Mouse (Mus musculus) hindlimb bud, embryonic 11.5 days (tissue): ENCODE measurements at regions not wholly inside any gene's neighbourhood (a gene's known extent, or its start where the extent isn't known, plus 50 kb on each side); places are given as distances from the start of the nearest gene placed in this dataset.
"Not testable (repeated sequence)": the region's sequence is repeated elsewhere in the genome, so short reads cannot be mapped to it uniquely, and the experiment has no call there.

Experiments
- DNase-seq: peaks from one replicate; pipeline ENCODE4 v3.0.0-alpha.2; 2012; ENCODE audit warnings: low read depth, low spot score; ENCODE audit errors: extremely low spot score

GRCm38 (mm10) chr10:117567379-117568137, 61.7 kb upstream of the Cpm start:
- no peak for DNase-seq

- DNase-seq: no peak
Observed at GRCm38 (mm10) chr10:117566648-117567378, 62.5 kb upstream of the Cpm start.

GRCm38 (mm10) chr10:117566204-117566603, 63.1 kb upstream of the Cpm start:
- no peak for DNase-seq

GRCm38 (mm10) chr10:117565529-117566086, 63.7 kb upstream of the Cpm start:
- DNase-seq: no peak

GRCm38 (mm10) chr10:117565110-117565509, 64.2 kb upstream of the Cpm start:
- DNase-seq: no peak

- DNase-seq: no peak
Observed at GRCm38 (mm10) chr10:117564118-117565040, 64.9 kb upstream of the Cpm start.

- DNase-seq: no peak
Observed at GRCm38 (mm10) chr10:117563429-117564117, 65.7 kb upstream of the Cpm start.

GRCm38 (mm10) chr10:117562850-117563248, 66.5 kb upstream of the Cpm start:
- DNase-seq: not testable (repeated sequence)

- DNase-seq: no peak
Observed at GRCm38 (mm10) chr10:117561909-117562849, 67.1 kb upstream of the Cpm start.

- DNase-seq: no peak
Observed at GRCm38 (mm10) chr10:117561279-117561820, 68.0 kb upstream of the Cpm start.

GRCm38 (mm10) chr10:117560396-117561278, 68.7 kb upstream of the Cpm start:
- DNase-seq: no peak

GRCm38 (mm10) chr10:117559615-117560395, 69.5 kb upstream of the Cpm start:
- DNase-seq: no peak

GRCm38 (mm10) chr10:117558891-117559614, 70.2 kb upstream of the Cpm start:
- DNase-seq: no peak

- no peak for DNase-seq
Observed at GRCm38 (mm10) chr10:117558292-117558800, 71.0 kb upstream of the Cpm start.

GRCm38 (mm10) chr10:117557666-117558065, 71.6 kb upstream of the Cpm start:
- no peak for DNase-seq

GRCm38 (mm10) chr10:117556851-117557542, 72.3 kb upstream of the Cpm start:
- DNase-seq: no peak
